Mouse (Mus musculus) kidney, embryonic 15.5 days (tissue): ENCODE results near the gene Hmga1b. TPM values are rescaled to one million over a fixed set of nuclear protein-coding genes. Genes with fewer than 3 reads are reported as not detected.
"Not testable (repeated sequence)": the region's sequence is repeated elsewhere in the genome, so short reads cannot be mapped to it uniquely, and the experiment has no call there.

ENCODE experiments used
- ATAC-seq: fragments of 200-750 bp; cut with Nextera tagmentation; replicated peaks from 2 replicates; pipeline ENCODE4 v1.8.0; 2017; ENCODE audit warnings: moderate TSS enrichment; ENCODE audit not compliant: low FRiP score
- H3K27ac ChIP-seq: fragments of 300-500 bp; sonication (generic); 2 replicates; pipeline ENCODE4 v1.5.1; 2015; ENCODE audit warnings: mild to moderate bottlenecking, inconsistent platforms
- H3K27me3 ChIP-seq: fragments of 300-500 bp; sonication (generic); 2 replicates; pipeline ENCODE4 v1.6.1; 2015; ENCODE audit warnings: inconsistent platforms
- H3K36me3 ChIP-seq: fragments of 300-500 bp; sonication (generic); 2 replicates; pipeline ENCODE4 v1.6.1; 2015; ENCODE audit warnings: inconsistent platforms
- H3K4me1 ChIP-seq: fragments of 300-500 bp; sonication (generic); 2 replicates; pipeline ENCODE4 v1.6.1; 2015; ENCODE audit warnings: inconsistent platforms
- H3K4me2 ChIP-seq: fragments of 300-500 bp; sonication (generic); 2 replicates; pipeline ENCODE4 v1.6.1; 2015; ENCODE audit warnings: moderate library complexity, mild to moderate bottlenecking, inconsistent platforms
- H3K4me3 ChIP-seq: fragments of 300-500 bp; sonication (generic); replicated peaks from 2 replicates; pipeline ENCODE4 v1.5.1; 2015; ENCODE audit warnings: mild to moderate bottlenecking, inconsistent platforms
- H3K9ac ChIP-seq: fragments of 300-500 bp; sonication (generic); 2 replicates; pipeline ENCODE4 v1.6.1; 2015; ENCODE audit warnings: mild to moderate bottlenecking, inconsistent platforms
- H3K9me3 ChIP-seq: fragments of 300-500 bp; sonication (generic); replicated peaks from 2 replicates; pipeline ENCODE4 v1.6.1; 2016; ENCODE audit warnings: inconsistent platforms
- WGBS: fragments of 180-500 bp; shearing (Covaris S2); methylation state at CpG from one replicate; pipeline ENCODE4 v1.1.7; 2015; ENCODE audit warnings: mixed read lengths; 5-methylcytosine and 5-hydroxymethylcytosine counted together
- polyA plus RNA-seq: library from polyadenylated mRNA; unstranded; fragments of >200 nt; fragmentation: Nextera tagmentation; extraction: Ambion mirVana; gene quantifications from 2 replicates; pipeline ENCODE4 v1.2.1, GENCODE M21; 2015

Hmga1b gene
- 3.8 and 6.1 TPM in 2 replicates for polyA plus RNA-seq

GRCm38 (mm10) chr11:120762672-120763041 lies at the start of gene Hmga1b:
TSS of gene Hmga1b (plus strand) at chr11:120762794.
- H3K9ac ChIP-seq, H3K4me1 ChIP-seq, H3K27me3 ChIP-seq, H3K27ac ChIP-seq, H3K36me3 ChIP-seq: not testable (repeated sequence)
- H3K4me2 ChIP-seq, result peak within 1 kb of the TSS; percentile 47
- WGBS, result 20% methylated on average over 14 of the region's 14 CpGs
- 0 out of 2 replicates have a peak within 1 kb of the TSS, but pooled peaks have one; percentile 2 for H3K4me3 ChIP-seq
- ATAC-seq, result peak; percentile 31; the same call in 1 of the 2 replicates
- peaks cover 15% of the 10 kb centered on the region for H3K9me3 ChIP-seq

GRCm38 (mm10) chr11:120713580-120714518 lies 48.7 kb upstream of the Hmga1b start, which contains the start of the genes Cenpx and Lrrc45:
TSS of gene Cenpx (minus strand) at chr11:120713738.
TSS of gene Lrrc45 (plus strand) at chr11:120713925.
- Histone ChIP-seq H3K36me3 (peaks cover 59% of the 10 kb centered on the region), H3K4me3 (peak within 1 kb of the TSS; percentile 69), H3K4me1 (peaks cover 56% of the 10 kb centered on the region), H3K9ac (peak within 1 kb of the TSS; percentile 75), H3K27me3 (no peaks in the 10 kb centered on the region), H3K27ac (peak within 1 kb of the TSS; percentile 88), H3K9me3 (no peaks in the 10 kb centered on the region), H3K4me2 (peak within 1 kb of the TSS; percentile 100)
- peak; percentile 94 for ATAC-seq
- 1% methylated on average over 53 of the region's 53 CpGs for WGBS

GRCm38 (mm10) chr11:120714546-120714945 lies 48.0 kb upstream of the Hmga1b start:
- peak overlapping the region; percentile 100 for H3K4me2 ChIP-seq
- H3K36me3 ChIP-seq, result peaks cover 58% of the 10 kb centered on the region
- ATAC-seq, result no peak
- no peaks in the 10 kb centered on the region for H3K27me3 ChIP-seq
- peak overlapping the region; percentile 67 for H3K9ac ChIP-seq
- WGBS, result 41% methylated on average over 10 of the region's 10 CpGs
- H3K27ac ChIP-seq, result no peak overlapping the region
- H3K4me1 ChIP-seq, result peaks cover 49% of the 10 kb centered on the region
- no peaks in the 10 kb centered on the region for H3K9me3 ChIP-seq
- H3K4me3 ChIP-seq, result peak overlapping the region; percentile 69

GRCm38 (mm10) chr11:120715131-120715530 lies 47.5 kb upstream of the Hmga1b start:
- no peak for ATAC-seq
- WGBS, result 90% methylated on average over 9 of the region's 9 CpGs
- H3K4me2 ChIP-seq, result peak overlapping the region; percentile 100; the same call in 1 of the 2 replicates
- no peak overlapping the region for H3K4me3 ChIP-seq
- H3K27ac ChIP-seq, result no peak overlapping the region
- peaks cover 57% of the 10 kb centered on the region for H3K36me3 ChIP-seq
- H3K4me1 ChIP-seq, result peaks cover 45% of the 10 kb centered on the region
- peak overlapping the region; percentile 67; the same call in 1 of the 2 replicates for H3K9ac ChIP-seq
- no peaks in the 10 kb centered on the region for H3K27me3 ChIP-seq
- no peaks in the 10 kb centered on the region for H3K9me3 ChIP-seq

GRCm38 (mm10) chr11:120719242-120719641 lies 43.4 kb upstream of the Hmga1b start:
- WGBS, result 87% methylated on average over 9 of the region's 9 CpGs
- Histone ChIP-seq H3K27ac (no peak overlapping the region), H3K9ac (no peak overlapping the region), H3K9me3 (no peaks in the 10 kb centered on the region), H3K36me3 (peaks cover 47% of the 10 kb centered on the region), H3K4me1 (peaks cover 42% of the 10 kb centered on the region), H3K4me2 (no peak overlapping the region), H3K27me3 (peaks cover 7% of the 10 kb centered on the region), H3K4me3 (no peak overlapping the region)
- no peak for ATAC-seq

DNA sequence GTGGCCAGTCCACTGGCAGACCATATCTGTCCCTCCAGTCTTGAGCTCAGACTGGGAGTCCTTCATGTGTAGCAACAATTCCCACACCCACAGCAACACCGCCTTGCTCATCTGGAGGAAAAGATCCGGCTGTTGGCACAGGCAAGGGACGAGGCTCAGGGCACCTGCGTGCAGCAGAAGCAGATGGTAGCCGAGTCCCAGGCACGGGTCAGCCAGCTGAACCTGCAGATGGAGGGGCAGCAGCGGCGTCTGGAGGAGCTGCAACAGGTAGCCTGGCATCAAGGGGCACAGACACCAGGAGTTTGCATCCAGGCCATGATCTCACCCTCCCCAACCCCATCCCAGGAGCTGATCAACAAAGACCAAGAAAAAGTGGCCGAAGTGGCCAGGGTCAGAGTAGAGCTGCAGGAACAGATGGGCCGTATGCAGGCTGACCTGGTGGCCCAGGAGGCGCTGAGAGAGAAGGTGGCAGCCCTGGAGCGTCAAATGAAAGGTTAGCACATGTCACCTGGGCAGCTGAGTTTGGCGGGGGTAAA lies 42.7 kb upstream of the Hmga1b start:
- Histone ChIP-seq H3K27me3 (peaks cover 7% of the 10 kb centered on the region), H3K27ac (no peak overlapping the region), H3K9ac (no peak overlapping the region), H3K4me2 (no peak overlapping the region), H3K9me3 (no peaks in the 10 kb centered on the region), H3K4me3 (no peak overlapping the region), H3K4me1 (peaks cover 35% of the 10 kb centered on the region), H3K36me3 (peaks cover 48% of the 10 kb centered on the region)
- 87% methylated on average over 13 of the region's 13 CpGs for WGBS
- no peak for ATAC-seq

DNA sequence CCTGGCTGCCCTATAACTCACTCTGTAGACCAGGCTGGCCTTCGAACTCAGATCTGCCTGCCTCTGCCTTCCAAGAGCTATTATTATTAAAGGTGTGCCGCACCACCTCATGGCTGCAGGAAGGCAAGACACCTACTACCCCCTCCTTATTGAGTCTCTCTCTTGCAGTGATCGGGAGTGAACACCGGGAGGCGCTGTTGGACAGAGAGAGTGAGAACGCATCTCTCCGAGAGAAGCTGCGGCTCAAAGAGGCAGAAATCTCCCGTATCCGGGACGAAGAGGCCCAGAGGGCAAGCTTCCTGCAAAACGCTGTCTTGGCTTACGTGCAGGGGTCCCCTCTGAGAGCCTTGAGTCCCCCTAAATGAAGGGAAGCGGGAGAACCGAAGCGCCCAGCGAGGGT lies 42.1 kb upstream of the Hmga1b start:
- peak; percentile 4; the same call in 1 of the 2 replicates for ATAC-seq
- no peaks in the 10 kb centered on the region for H3K9me3 ChIP-seq
- no peak overlapping the region for H3K27ac ChIP-seq
- H3K9ac ChIP-seq, result peak overlapping the region; percentile 72; the same call in 1 of the 2 replicates
- H3K4me1 ChIP-seq, result peaks cover 30% of the 10 kb centered on the region
- H3K36me3 ChIP-seq, result peaks cover 51% of the 10 kb centered on the region
- peak overlapping the region; percentile 61 for H3K4me3 ChIP-seq
- H3K27me3 ChIP-seq, result peaks cover 7% of the 10 kb centered on the region
- 12% methylated on average over 17 of the region's 17 CpGs for WGBS
- H3K4me2 ChIP-seq, result peak overlapping the region; percentile 100

GRCm38 (mm10) chr11:120721124-120722066 lies 41.2 kb upstream of the Hmga1b start, which contains the start of gene Rac3:
TSS of gene Rac3 (plus strand) at chr11:120721470.
- H3K4me3 ChIP-seq, result peak within 1 kb of the TSS; percentile 61
- no peaks in the 10 kb centered on the region for H3K9me3 ChIP-seq
- H3K9ac ChIP-seq, result peak within 1 kb of the TSS; percentile 72
- H3K4me2 ChIP-seq, result peak within 1 kb of the TSS; percentile 100
- peak; percentile 73 for ATAC-seq
- H3K27me3 ChIP-seq, result peaks cover 7% of the 10 kb centered on the region
- peaks cover 32% of the 10 kb centered on the region for H3K4me1 ChIP-seq
- under 1% methylated on average over 90 of the region's 90 CpGs for WGBS
- 0 out of 2 replicates have a peak within 1 kb of the TSS, but pooled peaks have one; percentile 10 for H3K27ac ChIP-seq
- peaks cover 42% of the 10 kb centered on the region for H3K36me3 ChIP-seq

- H3K9me3 ChIP-seq, result no peaks in the 10 kb centered on the region
- H3K36me3 ChIP-seq, result peaks cover 35% of the 10 kb centered on the region
- peak overlapping the region; percentile 100 for H3K4me2 ChIP-seq
- peak overlapping the region; percentile 72 for H3K9ac ChIP-seq
- no peak overlapping the region for H3K27ac ChIP-seq
- peaks cover 39% of the 10 kb centered on the region for H3K4me1 ChIP-seq
- peaks cover 7% of the 10 kb centered on the region for H3K27me3 ChIP-seq
- 23% methylated on average over 21 of the region's 21 CpGs for WGBS
- ATAC-seq, result no peak
- H3K4me3 ChIP-seq, result peak overlapping the region; percentile 61
These were observed 40.4 kb upstream of the Hmga1b start for GRCm38 (mm10) chr11:120722067-120722630.

DNA sequence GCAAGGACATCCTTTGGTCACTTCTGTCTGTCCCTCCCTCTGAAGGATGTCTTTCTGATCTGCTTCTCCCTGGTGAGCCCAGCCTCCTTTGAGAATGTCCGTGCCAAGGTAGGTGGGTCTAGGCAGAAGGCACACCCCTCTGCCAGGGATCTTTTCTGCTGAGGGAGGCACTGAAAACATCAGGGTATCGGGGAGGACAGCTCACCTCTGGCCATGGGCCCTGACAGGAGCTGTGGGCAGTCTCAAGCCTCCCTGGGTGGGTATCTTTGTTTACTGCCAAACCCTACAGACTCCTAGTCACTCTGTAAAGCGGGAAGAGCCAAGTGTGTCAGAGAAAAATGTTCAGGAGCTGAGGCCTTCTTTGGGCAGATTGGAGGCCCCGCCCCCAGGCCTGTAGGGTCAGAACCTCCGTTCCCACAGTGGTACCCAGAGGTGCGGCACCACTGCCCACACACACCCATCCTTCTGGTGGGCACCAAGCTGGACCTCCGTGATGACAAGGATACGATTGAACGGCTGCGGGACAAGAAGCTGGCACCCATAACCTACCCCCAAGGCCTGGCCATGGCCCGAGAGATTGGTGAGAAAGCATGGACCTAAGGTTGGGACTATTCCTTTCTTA lies 39.7 kb upstream of the Hmga1b start:
- 91% methylated on average over 11 of the region's 11 CpGs for WGBS

More for the DNA sequence above, 39.7 kb upstream of the Hmga1b start:
- Histone ChIP-seq H3K9ac (no peak overlapping the region), H3K27ac (no peak overlapping the region), H3K36me3 (peaks cover 27% of the 10 kb centered on the region), H3K27me3 (peaks cover 7% of the 10 kb centered on the region), H3K9me3 (no peaks in the 10 kb centered on the region), H3K4me2 (peak overlapping the region; percentile 100), H3K4me1 (peaks cover 39% of the 10 kb centered on the region), H3K4me3 (no peak overlapping the region)
- no peak for ATAC-seq
